In genomic region chr3:28263002-28263947, GRCm38 (mm10) we compare ENCODE assay signal across 8 mouse cellular contexts. TPM values are rescaled to one million over a fixed set of nuclear protein-coding genes. Genes with fewer than 3 reads are reported as not detected.
DNase-seq lines count a peak whose midpoint lies in the region; ATAC-seq lines count a peak whose summit lies in the region.

TSS of gene Tnik (plus strand) at chr3:28263214.

- intact Hi-C loops in gastrocnemius, postnatal 14 days (cut with DNase I; ENCODE audit: low total_unique reads), result loop anchor here (10.0 kb wide), 1 partner anchor 142 kb away; no protein-coding TSS in a partner anchor
- intact Hi-C loops in left cerebral cortex, postnatal 14 days (cut with DNase I), result loop anchor here (2.0 kb wide), 1 partner anchor 86 kb away; no protein-coding TSS in a partner anchor

- peak; percentile 79 to 93 for DNase-seq in adrenal gland, adult (ENCODE audit: inconsistent age in 2 of 2, low spot score in 1 of 2)
- DNase-seq in gastrocnemius, postnatal 14 days, result peak; percentile 69
- peak; percentile 93 to 97 for DNase-seq in left cerebral cortex, postnatal 14 days (ENCODE audit: low spot score in 2 of 2)
- DNase-seq in right cerebral cortex, postnatal 36 days (ENCODE audit: low spot score in 2 of 2), result peak; percentile 91 to 94

- peak; percentile 73 for ATAC-seq in common myeloid progenitor, adult 5-6 weeks (replicated peaks; ENCODE audit: low read depth, poor library complexity, severe bottlenecking)
- ATAC-seq in inflammation-experienced regulatory T-cells, adult 6 months, result peak; percentile 90
- peak; percentile 81 for ATAC-seq in megakaryocyte-erythroid progenitor cell, adult 5-6 weeks (replicated peaks; ENCODE audit: low FRiP score, low TSS enrichment, poor library complexity, severe bottlenecking)
- no peak for ATAC-seq in erythroid progenitor cell, adult 5-6 weeks (replicated peaks; ENCODE audit: low FRiP score, poor library complexity, severe bottlenecking)

RNA-seq across cellular contexts. Expression of gene Tnik, which starts in this region (rescaled TPM):
- 31.4 and 36.4 TPM in 2 replicates for total RNA-seq in common myeloid progenitor, adult 5-6 weeks (2017)
- total RNA-seq in gastrocnemius, postnatal 14 days (2021), result 10 to 100 TPM; 52.7 to 55.8 TPM
- 10 to 100 TPM; 41.3 to 66.3 (median 64.8) TPM for polyA plus RNA-seq in inflammation-experienced regulatory T-cells, adult 6 months (2017; shearing (Covaris generic))
- total RNA-seq in left cerebral cortex, postnatal 14 days (2021), result 100 to 1,000 TPM; 216 to 232 TPM
- total RNA-seq in megakaryocyte-erythroid progenitor cell, adult 5-6 weeks (2014; fragmentation: Nextera tagmentation), result 31.8 and 32.8 TPM in 2 replicates
- total RNA-seq in megakaryocyte-erythroid progenitor cell, adult 5-6 weeks (2017), result 28.7 and 49.5 TPM in 2 replicates
- 2.5 and 3.6 TPM in 2 replicates for total RNA-seq in erythroid progenitor cell, adult 5-6 weeks (2015; ENCODE audit: low replicate concordance)
- 1.3 and 7.1 TPM in 2 replicates for total RNA-seq in erythroid progenitor cell, adult 5-6 weeks (2017; ENCODE audit: low replicate concordance)
